Mouse (Mus musculus): Measurements from ENCODE around the gene Eif4a3. TPM values are rescaled to one million over a fixed set of nuclear protein-coding genes. Genes with fewer than 3 reads are reported as not detected.
A peak's percentile ranks its signal among the peaks of the same experiment; 100 is the strongest.

Eif4a3 gene
- polyA plus RNA-seq, 1 experiment = not detected

GRCm38 (mm10) chr11:119325068-119325467 is 25.2 kb upstream of the Eif4a3 start:
- 84% methylated on average over 1 of the region's 1 CpGs for whole genome bisulfite sequencing
- TF ChIP-seq CTCF (IDR thresholded peaks at IDR 0.05; ENCODE audit: insufficient read depth, low read depth, low read length) (no peak), POLR2A (IDR thresholded peaks at IDR 0.05; ENCODE audit: insufficient read depth, low read depth, low read length) (no peak)
- no peak overlapping the region for H3K4me3 ChIP-seq (ENCODE audit: insufficient read depth, low read depth, low read length)
- no peaks in the 10 kb centered on the region for H3K4me1 ChIP-seq (ENCODE audit: control insufficient read depth, insufficient read depth, low read length)
- no peak overlapping the region for H3K27ac ChIP-seq (ENCODE audit: insufficient read depth, low read depth, low read length)

GRCm38 (mm10) chr11:119322521-119322920 is 22.6 kb upstream of the Eif4a3 start:
- WGBS = 81% methylated on average over 13 of the region's 13 CpGs
- no peak overlapping the region for H3K4me3 ChIP-seq (ENCODE audit: insufficient read depth, low read depth, low read length)
- H3K4me1 ChIP-seq (ENCODE audit: control insufficient read depth, insufficient read depth, low read length) = no peaks in the 10 kb centered on the region
- no peak overlapping the region for H3K27ac ChIP-seq (ENCODE audit: insufficient read depth, low read depth, low read length)
- no peak for TF ChIP-seq CTCF (IDR thresholded peaks at IDR 0.05; ENCODE audit: insufficient read depth, low read depth, low read length)
- no peak for TF ChIP-seq POLR2A (IDR thresholded peaks at IDR 0.05; ENCODE audit: insufficient read depth, low read depth, low read length)

GRCm38 (mm10) chr11:119316720-119317119 is 16.8 kb upstream of the Eif4a3 start:
- Histone ChIP-seq H3K4me3 (ENCODE audit: insufficient read depth, low read depth, low read length) (no peak overlapping the region), H3K27ac (ENCODE audit: insufficient read depth, low read depth, low read length) (no peak overlapping the region), H3K4me1 (ENCODE audit: control insufficient read depth, insufficient read depth, low read length) (peaks cover 6% of the 10 kb centered on the region; the same call in 1 of the 2 replicates)
- WGBS = 76% methylated on average over 4 of the region's 4 CpGs
- TF ChIP-seq CTCF (IDR thresholded peaks at IDR 0.05; ENCODE audit: insufficient read depth, low read depth, low read length) (no peak), POLR2A (IDR thresholded peaks at IDR 0.05; ENCODE audit: insufficient read depth, low read depth, low read length) (no peak)

- H3K4me3 ChIP-seq (ENCODE audit: insufficient read depth, low read depth, low read length) = no peak overlapping the region
- no peak overlapping the region for H3K27ac ChIP-seq (ENCODE audit: insufficient read depth, low read depth, low read length)
- TF ChIP-seq CTCF (IDR thresholded peaks at IDR 0.05; ENCODE audit: insufficient read depth, low read depth, low read length) = no peak
- 80% methylated on average over 17 of the region's 17 CpGs for WGBS
- peaks cover 6% of the 10 kb centered on the region; the same call in 1 of the 2 replicates for H3K4me1 ChIP-seq (ENCODE audit: control insufficient read depth, insufficient read depth, low read length)
Observed at GRCm38 (mm10) chr11:119314252-119314936, 14.5 kb upstream of the Eif4a3 start.

- no peaks in the 10 kb centered on the region for H3K4me1 ChIP-seq (ENCODE audit: control insufficient read depth, insufficient read depth, low read length)
- no peak for TF ChIP-seq POLR2A (IDR thresholded peaks at IDR 0.05; ENCODE audit: insufficient read depth, low read depth, low read length)
- no peak for TF ChIP-seq CTCF (IDR thresholded peaks at IDR 0.05; ENCODE audit: insufficient read depth, low read depth, low read length)
- no peak overlapping the region for H3K27ac ChIP-seq (ENCODE audit: insufficient read depth, low read depth, low read length)
- no peak overlapping the region for H3K4me3 ChIP-seq (ENCODE audit: insufficient read depth, low read depth, low read length)
- 21% methylated on average over 10 of the region's 10 CpGs for WGBS
Observed at GRCm38 (mm10) chr11:119310621-119311020, 10.7 kb upstream of the Eif4a3 start.

GRCm38 (mm10) chr11:119307916-119308315 is 8.0 kb upstream of the Eif4a3 start:
- 41% methylated on average over 11 of the region's 11 CpGs for WGBS
- TF ChIP-seq CTCF (IDR thresholded peaks at IDR 0.05; ENCODE audit: insufficient read depth, low read depth, low read length) = no peak
- TF ChIP-seq POLR2A (IDR thresholded peaks at IDR 0.05; ENCODE audit: insufficient read depth, low read depth, low read length) = no peak
- Histone ChIP-seq H3K4me1 (ENCODE audit: control insufficient read depth, insufficient read depth, low read length) (no peaks in the 10 kb centered on the region), H3K4me3 (ENCODE audit: insufficient read depth, low read depth, low read length) (no peak overlapping the region), H3K27ac (ENCODE audit: insufficient read depth, low read depth, low read length) (no peak overlapping the region)

- no peak within 1 kb of the TSS for H3K27ac ChIP-seq (ENCODE audit: insufficient read depth, low read depth, low read length)
- TF ChIP-seq CTCF (IDR thresholded peaks at IDR 0.05; ENCODE audit: insufficient read depth, low read depth, low read length) (no peak), POLR2A (IDR thresholded peaks at IDR 0.05; ENCODE audit: insufficient read depth, low read depth, low read length) (no peak)
- WGBS = 77% methylated on average over 1 of the region's 1 CpGs
- H3K4me3 ChIP-seq (ENCODE audit: insufficient read depth, low read depth, low read length) = no peak within 1 kb of the TSS
- no peaks in the 10 kb centered on the region for H3K4me1 ChIP-seq (ENCODE audit: control insufficient read depth, insufficient read depth, low read length)
Observed at GRCm38 (mm10) chr11:119307658-119307867, 7.7 kb upstream of the Eif4a3 start, which contains the start of gene Card14. Gene Card14 (plus strand): TSS chr11:119307768.

- H3K4me3 ChIP-seq (ENCODE audit: insufficient read depth, low read depth, low read length) = no peak overlapping the region
- TF ChIP-seq CTCF (IDR thresholded peaks at IDR 0.05; ENCODE audit: insufficient read depth, low read depth, low read length) = no peak
- no peaks in the 10 kb centered on the region for H3K4me1 ChIP-seq (ENCODE audit: control insufficient read depth, insufficient read depth, low read length)
- H3K27ac ChIP-seq (ENCODE audit: insufficient read depth, low read depth, low read length) = no peak overlapping the region
- WGBS = 76% methylated on average over 13 of the region's 13 CpGs
Observed at GRCm38 (mm10) chr11:119306762-119307657, 7.1 kb upstream of the Eif4a3 start.

GRCm38 (mm10) chr11:119304904-119305712 is 5.2 kb upstream of the Eif4a3 start:
- WGBS = 46% methylated on average over 16 of the region's 16 CpGs
- Histone ChIP-seq H3K4me1 (ENCODE audit: control insufficient read depth, insufficient read depth, low read length) (peaks cover 2% of the 10 kb centered on the region; the same call in 1 of the 2 replicates), H3K4me3 (ENCODE audit: insufficient read depth, low read depth, low read length) (no peak overlapping the region), H3K27ac (ENCODE audit: insufficient read depth, low read depth, low read length) (no peak overlapping the region)
- TF ChIP-seq CTCF (IDR thresholded peaks at IDR 0.05; ENCODE audit: insufficient read depth, low read depth, low read length) = peak; percentile 23; the same call in 1 of the 2 replicates
- TF ChIP-seq POLR2A (IDR thresholded peaks at IDR 0.05; ENCODE audit: insufficient read depth, low read depth, low read length) = no peak

Measured in olfactory bulb, adult 2 months (tissue).